ENCODE assay signal across 13 mouse cellular contexts in genomic region chr9:68912483-68913151, GRCm38 (mm10).
DNase-seq lines count a peak whose midpoint lies in the region; ATAC-seq and TF ChIP-seq lines count a peak whose summit lies in the region.
"Had no signal": no experiment of that assay in that cellular context is flagged by ENCODE, and none has a peak within 500 bp of the region (broad histone marks: within the 10 kb centered on the region; RNA-seq: fewer than 3 reads in every experiment).

No protein-coding gene starts in this region.

- no peak overlapping the region for H3K4me3 ChIP-seq in heart, adult 2 months
- no peak overlapping the region for H3K4me3 ChIP-seq in heart, embryonic 12.5 days
- H3K4me3 ChIP-seq: erythroblast, embryonic 14.5 days; neural tube, embryonic 12.5 days had no signal

- no peaks in the 10 kb centered on the region for H3K36me3 ChIP-seq in heart, adult 2 months (ENCODE audit: control insufficient read depth, insufficient read depth, low read length)
- no peaks in the 10 kb centered on the region for H3K36me3 ChIP-seq in heart, embryonic 12.5 days
- H3K36me3 ChIP-seq: neural tube, embryonic 12.5 days had no signal

- intact Hi-C loops in heart, adult 2 months (cut with DNase I), result loop anchor here (2.0 kb wide), 1 partner anchor 28 kb away; no protein-coding TSS in a partner anchor

- no peak overlapping the region for H3K9ac ChIP-seq in heart, adult 2 months (ENCODE audit: low read depth, low read length)
- H3K9ac ChIP-seq in heart, embryonic 12.5 days, result no peak overlapping the region
- H3K9ac ChIP-seq: liver, embryonic 14.5 days; neural tube, embryonic 12.5 days had no signal

- TF ChIP-seq POLR2A in heart, adult 2 months (IDR thresholded peaks at IDR 0.05; ENCODE audit: insufficient read depth, low read depth, low read length), result 0 out of 2 replicates have a peak, but pooled peaks have one; percentile 18

- peaks cover 13% of the 10 kb centered on the region for H3K4me1 ChIP-seq in heart, adult 2 months (ENCODE audit: control insufficient read depth, insufficient read depth, low read length)
- H3K4me1 ChIP-seq in heart, embryonic 12.5 days (replicated peaks), result peaks cover 10% of the 10 kb centered on the region; the same call in 1 of the 2 replicates
- H3K4me1 ChIP-seq: neural tube, embryonic 12.5 days had no signal

- H3K27me3 ChIP-seq in heart, adult 2 months (ENCODE audit: control insufficient read depth, insufficient read depth, low read length), result no peaks in the 10 kb centered on the region
- H3K27me3 ChIP-seq in heart, embryonic 12.5 days (replicated peaks), result no peaks in the 10 kb centered on the region
- H3K27me3 ChIP-seq: neural tube, embryonic 12.5 days had no signal

- H3K79me2 ChIP-seq in heart, adult 2 months (replicated peaks; ENCODE audit: control insufficient read depth, insufficient read depth, low read length), result no peaks in the 10 kb centered on the region

- H3K9me3 ChIP-seq in heart, embryonic 12.5 days (replicated peaks), result no peaks in the 10 kb centered on the region
- H3K9me3 ChIP-seq: neural tube, embryonic 12.5 days had no signal

- no peak for TF ChIP-seq CTCF in heart, adult 2 months (IDR thresholded peaks at IDR 0.05)

- no peak for TF ChIP-seq EP300 in heart, adult 2 months (IDR thresholded peaks at IDR 0.05; ENCODE audit: insufficient read depth, low read depth, low read length)

- ATAC-seq in heart, embryonic 12.5 days (ENCODE audit: insufficient number of reproducible peaks, low FRiP score), result no peak
- ATAC-seq: intestine, embryonic 16.5 days had no signal

- WGBS in heart, adult 2 months, result 46% methylated on average over 8 of the region's 8 CpGs
- WGBS in heart, embryonic 12.5 days, result 51% methylated on average over 8 of the region's 8 CpGs

- H3K4me2 ChIP-seq in heart, embryonic 12.5 days, result no peak overlapping the region
- H3K4me2 ChIP-seq: neural tube, embryonic 12.5 days had no signal

- peak overlapping the region; percentile 68 for H3K27ac ChIP-seq in heart, adult 2 months
- no peak overlapping the region for H3K27ac ChIP-seq in heart, embryonic 12.5 days (ENCODE audit: poor library complexity, severe bottlenecking)
- H3K27ac ChIP-seq: liver, embryonic 14.5 days; neural tube, embryonic 12.5 days had no signal

- DNase-seq in heart, adult 2 months, result peak; percentile 50 to 51
- DNase-seq in right cerebral cortex, adult 18-20 months, result peak; percentile 60
- no peak for DNase-seq in right cerebral cortex, postnatal 25 days
- peak; percentile 63 for DNase-seq in kidney, postnatal 10 days
- DNase-seq in lung, postnatal 4 days, result peak; percentile 49 to 68
- no peak for DNase-seq in layer of hippocampus, adult 9-11 months
- DNase-seq in testis, postnatal 10 days (ENCODE audit: low spot score), result no peak
- DNase-seq: thymus, postnatal 4 days had no signal

Comparison
In these comparisons a context has a peak if more than half of its experiments do, and no peak if none do; other contexts are left out.
1. DNase-seq: peak in heart, adult 2 months (2 of 2), right cerebral cortex, adult 18-20 months (single experiment), kidney, postnatal 10 days (single experiment) and lung, postnatal 4 days (2 of 2); none in right cerebral cortex, postnatal 25 days (single experiment), layer of hippocampus, adult 9-11 months (single experiment) and testis, postnatal 10 days (single experiment).